Mouse (Mus musculus): ENCODE data around the gene Rpl36al. TPM values are rescaled to one million over a fixed set of nuclear protein-coding genes. Genes with fewer than 3 reads are reported as not detected.

The Rpl36al gene
- polyA plus RNA-seq, 1 experiment from 2014 or later = 436 TPM

DNA sequence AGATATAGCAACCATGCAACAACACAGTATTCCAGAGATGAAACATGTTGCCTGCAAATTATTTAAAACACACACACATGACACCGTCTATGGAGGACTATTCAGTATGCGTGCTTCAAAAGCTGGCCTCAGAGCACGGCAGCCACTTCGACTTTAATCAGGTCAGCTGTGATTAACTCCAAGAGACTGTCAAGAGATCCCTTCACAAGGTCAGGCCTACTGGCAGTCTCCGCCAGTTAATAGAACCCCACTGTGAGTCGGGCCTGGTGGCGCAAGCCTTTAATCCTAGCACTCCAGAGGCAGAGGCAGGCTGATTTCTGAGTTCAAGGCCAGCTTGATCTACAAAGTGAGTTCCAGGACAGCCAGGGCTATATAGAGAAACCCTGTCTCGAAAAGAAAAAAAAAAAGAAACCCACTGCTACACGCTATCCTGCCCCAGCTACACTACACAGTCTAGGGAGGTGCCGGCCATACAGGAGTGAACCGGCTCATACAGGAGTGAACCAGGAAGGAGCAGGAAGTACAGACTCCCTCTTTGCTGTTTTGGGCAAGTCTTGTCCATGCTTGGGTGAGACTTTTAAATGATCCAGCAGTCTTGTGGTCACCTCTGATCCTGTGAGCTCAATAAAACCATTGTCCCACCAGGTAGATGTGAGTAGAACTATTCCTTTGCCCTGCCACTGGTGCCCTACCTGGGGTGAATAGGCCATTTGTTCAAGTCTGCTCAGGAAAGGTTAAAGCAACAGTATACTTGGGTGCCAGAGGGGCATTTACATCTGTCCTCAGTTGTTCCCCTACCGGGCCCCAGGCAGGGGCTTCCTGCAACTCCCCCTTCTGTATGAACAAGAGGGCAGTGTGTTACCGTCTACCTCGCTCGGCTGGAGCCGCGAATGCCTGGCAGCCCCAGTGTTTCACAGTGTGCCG lies 26.4 kb upstream of the Rpl36al start:
- Histone ChIP-seq H3K9me3 (replicated peaks) (no peaks in the 10 kb centered on the region), H3K36me3 (replicated peaks) (peaks cover 92% of the 10 kb centered on the region), H3K4me3 (replicated peaks) (no peak overlapping the region), H3K4me1 (replicated peaks) (no peaks in the 10 kb centered on the region), H3K4me2 (no peak overlapping the region), H3K9ac (no peak overlapping the region), H3K27me3 (no peaks in the 10 kb centered on the region), H3K27ac (replicated peaks) (no peak overlapping the region)
- ATAC-seq (ENCODE audit: insufficient read depth) = no peak
- 87% methylated on average over 18 of the region's 18 CpGs for WGBS (ENCODE audit: insufficient replicate concordance)

DNA sequence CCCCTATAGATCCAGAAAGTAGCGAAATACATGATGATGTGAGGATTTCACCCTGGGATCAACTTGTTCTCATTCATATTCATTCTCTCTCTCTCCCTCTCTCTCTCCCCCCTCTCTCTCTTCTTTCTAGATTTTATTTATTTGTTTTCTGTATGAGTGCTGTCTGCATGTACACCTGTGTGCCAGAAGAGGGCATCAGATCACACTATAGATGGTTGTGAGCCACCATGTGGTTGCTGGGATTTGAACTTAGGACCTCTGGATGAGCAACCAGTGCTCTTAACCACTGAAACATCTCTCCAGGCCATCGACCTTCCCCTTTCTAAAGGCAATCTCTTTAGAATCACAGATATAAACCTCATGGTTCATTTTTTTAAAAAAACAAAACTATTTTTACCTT lies 24.6 kb upstream of the Rpl36al start:
- peaks cover 84% of the 10 kb centered on the region for H3K36me3 ChIP-seq (replicated peaks)
- 71% methylated on average over 2 of the region's 2 CpGs for WGBS (ENCODE audit: insufficient replicate concordance)
- ATAC-seq (ENCODE audit: insufficient read depth) = no peak

DNA sequence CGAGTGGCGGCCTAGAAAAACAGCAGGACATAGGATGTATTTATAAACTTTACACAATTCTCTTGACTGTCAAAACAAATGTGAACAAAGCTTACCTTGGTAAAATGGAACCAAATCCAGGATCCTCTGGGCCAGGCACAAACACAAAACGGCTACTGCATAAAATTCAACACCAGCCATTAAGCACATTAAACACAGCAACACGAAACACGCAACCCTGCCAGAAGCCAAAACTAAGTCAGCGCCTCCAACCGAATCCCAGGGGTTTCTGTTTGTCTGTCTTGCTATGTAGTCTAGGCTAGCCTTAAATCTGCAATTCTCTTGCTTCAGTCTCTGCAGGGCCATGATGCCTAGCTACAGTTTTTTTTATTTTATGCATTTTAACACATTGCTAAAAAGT lies 24.0 kb upstream of the Rpl36al start:
- H3K4me2 ChIP-seq = no peak overlapping the region
- H3K36me3 ChIP-seq (replicated peaks) = peaks cover 85% of the 10 kb centered on the region
- WGBS (ENCODE audit: insufficient replicate concordance) = 88% methylated on average over 7 of the region's 7 CpGs

More for the DNA sequence above, 24.6 kb upstream of the Rpl36al start:
- Histone ChIP-seq H3K4me1 (replicated peaks) (no peaks in the 10 kb centered on the region), H3K27ac (replicated peaks) (no peak overlapping the region), H3K9me3 (replicated peaks) (no peaks in the 10 kb centered on the region), H3K4me2 (no peak overlapping the region), H3K4me3 (replicated peaks) (no peak overlapping the region), H3K27me3 (no peaks in the 10 kb centered on the region), H3K9ac (no peak overlapping the region)

DNA sequence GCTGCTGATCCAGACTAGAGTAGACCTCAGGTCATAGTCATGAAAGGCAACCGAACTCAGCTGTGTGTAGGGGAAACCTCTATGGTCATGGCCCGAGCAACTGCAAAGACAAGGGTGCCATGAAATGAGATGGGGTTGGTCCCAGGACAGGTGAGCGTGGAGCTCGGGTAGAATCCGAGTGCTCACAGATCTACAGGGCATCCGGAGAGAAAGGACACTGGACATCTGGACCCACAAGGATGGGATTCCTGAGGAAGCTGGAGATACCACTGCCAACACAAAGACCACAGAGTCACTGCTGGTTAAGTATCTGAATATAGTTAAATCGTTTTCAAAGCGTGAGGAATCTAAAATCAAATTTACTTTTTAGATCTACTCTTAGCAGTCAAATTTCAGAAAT lies 23.5 kb upstream of the Rpl36al start:
- Histone ChIP-seq H3K27me3 (no peaks in the 10 kb centered on the region), H3K9ac (no peak overlapping the region), H3K4me2 (no peak overlapping the region), H3K36me3 (replicated peaks) (peaks cover 85% of the 10 kb centered on the region), H3K4me1 (replicated peaks) (no peaks in the 10 kb centered on the region), H3K4me3 (replicated peaks) (no peak overlapping the region), H3K9me3 (replicated peaks) (no peaks in the 10 kb centered on the region), H3K27ac (replicated peaks) (no peak overlapping the region)
- WGBS (ENCODE audit: insufficient replicate concordance) = 85% methylated on average over 8 of the region's 8 CpGs
- no peak for ATAC-seq (ENCODE audit: insufficient read depth)

More for the DNA sequence above, 24.0 kb upstream of the Rpl36al start:
- no peak for ATAC-seq (ENCODE audit: insufficient read depth)
- Histone ChIP-seq H3K9me3 (replicated peaks) (no peaks in the 10 kb centered on the region), H3K27ac (replicated peaks) (no peak overlapping the region), H3K27me3 (no peaks in the 10 kb centered on the region), H3K4me3 (replicated peaks) (no peak overlapping the region), H3K9ac (no peak overlapping the region), H3K4me1 (replicated peaks) (no peaks in the 10 kb centered on the region)

DNA sequence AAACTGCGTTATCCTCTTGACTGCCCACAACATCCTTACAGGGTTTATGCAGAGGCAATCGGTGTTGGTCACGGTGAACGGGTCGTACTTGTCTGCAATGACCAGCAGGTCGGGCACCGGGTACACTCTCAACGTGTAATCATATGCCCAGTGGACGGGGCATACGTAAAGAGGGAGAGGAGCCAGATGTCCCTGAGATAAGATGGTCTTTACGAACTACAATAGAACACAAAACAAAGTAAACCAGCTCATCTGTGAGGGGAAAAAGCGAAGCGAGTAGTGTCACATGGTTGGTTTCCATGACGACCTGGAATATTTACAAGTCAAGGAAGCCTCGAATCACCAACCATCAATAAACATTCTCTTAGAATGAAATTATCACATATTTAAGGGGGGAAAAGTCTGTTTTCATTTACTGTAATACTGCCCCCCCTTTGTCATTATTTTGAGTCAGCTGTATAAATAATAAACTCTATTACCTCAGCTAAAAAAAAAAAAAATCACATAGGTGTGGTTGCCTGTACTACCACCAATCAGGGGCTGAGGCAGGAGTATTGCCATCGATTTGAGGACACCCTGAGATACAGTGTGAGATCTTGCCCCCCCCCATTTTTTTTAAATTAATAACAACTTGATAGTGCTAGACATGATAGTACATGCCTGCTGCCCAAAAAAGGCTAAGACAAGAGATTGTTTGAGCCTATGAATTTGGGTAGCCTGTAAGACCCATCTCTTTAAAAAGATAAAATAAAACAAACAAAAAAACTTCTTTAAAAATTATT lies 20.4 kb upstream of the Rpl36al start, which contains the start of gene Gm49384:
TSS of gene Gm49384 (minus strand) at position 216 of the 782 bp plus-strand sequence.
- no peak for ATAC-seq (ENCODE audit: insufficient read depth)
- H3K4me1 ChIP-seq (replicated peaks) = peaks cover 8% of the 10 kb centered on the region
- no peak within 1 kb of the TSS for H3K9ac ChIP-seq
- H3K27ac ChIP-seq (replicated peaks) = no peak within 1 kb of the TSS
- no peaks in the 10 kb centered on the region for H3K9me3 ChIP-seq (replicated peaks)
- peaks cover 78% of the 10 kb centered on the region for H3K36me3 ChIP-seq (replicated peaks)
- WGBS (ENCODE audit: insufficient replicate concordance) = 80% methylated on average over 16 of the region's 16 CpGs
- H3K27me3 ChIP-seq = no peaks in the 10 kb centered on the region
- no peak within 1 kb of the TSS for H3K4me2 ChIP-seq
- no peak within 1 kb of the TSS for H3K4me3 ChIP-seq (replicated peaks)

DNA sequence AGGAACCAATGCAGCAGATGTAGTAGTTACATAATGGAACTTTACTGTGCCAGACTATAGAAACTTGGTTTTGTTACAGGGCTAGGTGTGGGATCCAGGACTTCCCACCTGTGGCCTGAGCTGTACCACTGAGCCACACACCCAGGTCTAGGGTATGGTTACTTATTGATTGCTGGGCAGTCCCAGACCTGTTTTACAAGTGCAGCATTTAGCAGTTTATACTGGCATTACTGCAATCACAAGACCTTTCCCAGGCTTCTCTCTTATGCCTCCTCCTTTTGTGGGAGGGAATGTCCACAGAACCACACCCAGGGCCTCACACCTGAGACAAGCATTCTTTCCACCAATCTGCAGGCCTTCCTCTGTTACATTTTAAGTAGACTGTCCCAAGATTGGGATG lies 15.1 kb upstream of the Rpl36al start:
- Histone ChIP-seq H3K9ac (no peak overlapping the region), H3K27me3 (no peaks in the 10 kb centered on the region), H3K4me3 (replicated peaks) (peak overlapping the region; percentile 99), H3K27ac (replicated peaks) (no peak overlapping the region), H3K36me3 (replicated peaks) (peaks cover 41% of the 10 kb centered on the region), H3K4me1 (replicated peaks) (peaks cover 28% of the 10 kb centered on the region), H3K9me3 (replicated peaks) (no peaks in the 10 kb centered on the region), H3K4me2 (peak overlapping the region; percentile 99)
- no peak for ATAC-seq (ENCODE audit: insufficient read depth)

DNA sequence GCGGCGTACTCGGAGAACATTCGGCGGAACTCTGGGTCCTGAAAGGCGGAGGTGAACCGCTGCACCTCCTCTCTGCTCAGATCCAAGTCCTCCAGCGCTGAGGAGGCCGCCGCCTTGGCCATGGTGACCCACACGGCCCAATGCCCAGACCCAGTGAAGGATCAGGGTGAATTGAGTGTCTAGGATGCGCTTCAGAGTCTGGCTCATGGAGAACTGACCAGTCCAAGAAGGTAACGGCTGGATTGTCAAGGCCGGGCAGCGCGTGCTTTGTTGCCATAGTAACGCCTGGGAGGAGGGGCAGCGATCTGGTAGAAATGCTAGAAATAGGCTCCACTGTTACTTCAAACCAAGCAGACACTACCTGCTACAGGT lies 14.3 kb upstream of the Rpl36al start, which contains the start of gene Dnaaf2:
TSS of gene Dnaaf2 (minus strand) at position 266 of the 372 bp plus-strand sequence.
- ATAC-seq (ENCODE audit: insufficient read depth) = peak; percentile 27
- no peaks in the 10 kb centered on the region for H3K27me3 ChIP-seq
- peak within 1 kb of the TSS; percentile 83 for H3K27ac ChIP-seq (replicated peaks)
- H3K4me3 ChIP-seq (replicated peaks) = peak within 1 kb of the TSS; percentile 99
- H3K4me2 ChIP-seq = peak within 1 kb of the TSS; percentile 99
- peaks cover 37% of the 10 kb centered on the region for H3K36me3 ChIP-seq (replicated peaks)
- peaks cover 33% of the 10 kb centered on the region for H3K4me1 ChIP-seq (replicated peaks)
- WGBS (ENCODE audit: insufficient replicate concordance) = under 1% methylated on average over 18 of the region's 18 CpGs
- peak within 1 kb of the TSS; percentile 96 for H3K9ac ChIP-seq
- H3K9me3 ChIP-seq (replicated peaks) = no peaks in the 10 kb centered on the region

DNA sequence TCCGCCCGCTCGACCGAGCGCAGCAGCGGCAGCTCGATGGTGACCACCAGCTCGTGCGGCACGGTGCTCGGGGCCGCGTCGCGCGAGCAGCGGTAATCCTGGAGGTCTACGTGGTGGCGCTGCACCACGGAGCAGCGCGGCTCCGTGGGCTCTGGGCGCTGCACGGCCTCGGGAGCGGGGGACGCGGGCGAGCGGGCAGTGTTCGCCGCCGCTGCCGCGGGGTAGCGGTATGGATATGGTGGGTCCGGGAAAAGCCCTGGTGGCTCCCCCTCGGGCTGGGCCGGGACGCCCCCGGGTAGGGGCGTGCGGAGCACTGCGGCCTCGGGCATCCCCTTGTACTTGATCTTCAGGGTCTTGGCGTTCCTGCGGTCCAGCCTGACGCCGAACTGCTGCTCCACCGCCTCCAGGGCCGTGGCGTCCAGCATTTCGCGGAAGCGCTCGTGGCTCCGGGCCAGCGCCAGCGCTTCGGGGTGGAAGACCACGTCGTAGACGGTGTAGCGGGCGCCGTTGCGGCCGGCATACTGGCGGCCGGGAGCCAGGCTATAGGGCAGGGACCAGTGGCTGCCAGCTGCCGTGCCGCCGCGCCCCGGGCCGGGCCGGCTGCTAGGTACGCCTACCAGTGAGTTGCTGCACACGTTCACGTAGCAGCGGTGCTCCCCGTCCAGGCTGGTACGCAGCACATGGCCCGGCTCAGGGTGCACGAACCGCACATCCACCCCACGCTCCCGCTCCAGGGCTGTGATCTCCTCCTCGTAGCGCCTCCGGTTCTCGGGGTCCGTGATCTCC lies 13.7 kb upstream of the Rpl36al start:
- peaks cover 36% of the 10 kb centered on the region for H3K4me1 ChIP-seq (replicated peaks)
- no peaks in the 10 kb centered on the region for H3K27me3 ChIP-seq
- peaks cover 36% of the 10 kb centered on the region for H3K36me3 ChIP-seq (replicated peaks)
- peak overlapping the region; percentile 99 for H3K4me2 ChIP-seq
- under 1% methylated on average over 94 of the region's 94 CpGs for WGBS (ENCODE audit: insufficient replicate concordance)
- peak; percentile 81 for ATAC-seq (ENCODE audit: insufficient read depth)
- peak overlapping the region; percentile 96 for H3K9ac ChIP-seq
- peak overlapping the region; percentile 99 for H3K4me3 ChIP-seq (replicated peaks)
- peak overlapping the region; percentile 83 for H3K27ac ChIP-seq (replicated peaks)
- no peaks in the 10 kb centered on the region for H3K9me3 ChIP-seq (replicated peaks)

DNA sequence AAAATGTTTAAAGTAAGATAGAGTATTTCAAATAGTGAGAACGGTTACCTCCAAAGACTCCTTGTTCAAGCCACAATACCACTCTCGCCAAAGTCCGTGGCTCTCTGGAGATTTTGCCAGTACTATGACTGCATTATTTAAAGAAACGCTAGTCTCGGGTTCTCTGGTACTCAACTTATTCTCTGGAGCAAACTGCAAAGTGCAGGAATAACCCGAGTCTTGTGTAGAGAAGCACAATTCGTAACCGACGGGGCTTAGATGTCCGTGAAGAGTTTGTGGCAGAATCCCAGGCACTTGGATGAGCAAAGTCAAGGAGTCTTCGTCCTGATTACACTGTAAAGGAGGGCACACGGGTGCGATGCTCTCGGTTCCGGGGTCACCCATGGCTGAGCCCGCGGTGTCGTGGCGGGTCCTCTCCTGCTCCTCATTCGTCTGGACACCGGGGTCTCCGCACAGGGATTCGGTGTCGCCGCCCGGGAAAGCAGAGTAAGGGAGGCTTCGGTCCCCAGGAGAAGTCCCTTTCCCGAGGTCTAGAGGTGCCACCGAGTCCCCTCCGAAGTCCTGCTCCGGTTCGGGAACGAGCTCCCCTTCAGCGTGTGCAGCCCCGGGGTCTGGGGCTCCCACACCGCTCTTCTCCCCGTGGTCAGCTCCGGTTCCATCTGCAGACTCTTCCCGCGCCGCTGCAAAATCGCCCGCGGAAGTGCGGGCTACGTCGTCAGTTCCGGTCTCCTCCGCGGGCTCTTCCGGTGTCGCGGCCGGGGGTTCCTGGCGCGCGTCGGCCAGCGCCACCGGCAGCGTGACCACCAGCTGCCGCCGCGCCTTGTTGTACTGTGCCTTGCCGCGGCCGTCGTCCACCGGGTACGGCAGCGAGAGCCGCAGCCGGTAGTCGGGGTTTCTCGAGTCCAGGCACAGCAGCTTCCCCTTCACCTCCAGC lies 12.8 kb upstream of the Rpl36al start, which contains the start of gene Gm49383:
TSS of gene Gm49383 (minus strand) at position 661 of the 934 bp plus-strand sequence.
- WGBS (ENCODE audit: insufficient replicate concordance) = under 1% methylated on average over 75 of the region's 75 CpGs
- Histone ChIP-seq H3K27me3 (no peaks in the 10 kb centered on the region), H3K9me3 (replicated peaks) (no peaks in the 10 kb centered on the region), H3K4me3 (replicated peaks) (peak within 1 kb of the TSS; percentile 99), H3K9ac (peak within 1 kb of the TSS; percentile 96), H3K4me2 (peak within 1 kb of the TSS; percentile 99), H3K27ac (replicated peaks) (peak within 1 kb of the TSS; percentile 83), H3K36me3 (replicated peaks) (peaks cover 36% of the 10 kb centered on the region), H3K4me1 (replicated peaks) (peaks cover 37% of the 10 kb centered on the region)
- peak; percentile 72 for ATAC-seq (ENCODE audit: insufficient read depth)

DNA sequence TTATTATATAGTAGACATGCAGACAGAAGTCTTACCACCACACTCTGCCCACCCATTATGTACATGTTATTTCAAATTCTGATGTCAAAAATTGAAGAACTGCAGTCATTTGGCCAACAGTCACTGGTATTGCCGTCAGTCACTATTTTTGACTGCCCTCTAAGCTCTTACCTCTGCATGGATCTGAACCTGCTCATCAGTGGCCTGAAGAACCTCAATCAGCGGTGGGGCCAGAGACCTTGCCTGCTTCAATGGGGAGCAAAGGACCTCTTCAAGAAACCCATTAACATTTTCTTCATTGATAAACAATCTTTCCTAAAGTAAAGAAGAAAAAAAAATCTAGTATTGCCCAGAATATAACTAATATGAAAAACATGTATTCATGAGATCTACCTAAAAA lies 8.8 kb upstream of the Rpl36al start:
- no peaks in the 10 kb centered on the region for H3K9me3 ChIP-seq (replicated peaks)
- H3K4me2 ChIP-seq = no peak overlapping the region
- H3K27ac ChIP-seq (replicated peaks) = no peak overlapping the region
- peaks cover 20% of the 10 kb centered on the region for H3K4me1 ChIP-seq (replicated peaks)
- ATAC-seq (ENCODE audit: insufficient read depth) = no peak
- H3K9ac ChIP-seq = no peak overlapping the region
- no peaks in the 10 kb centered on the region for H3K27me3 ChIP-seq
- no peak overlapping the region for H3K4me3 ChIP-seq (replicated peaks)
- H3K36me3 ChIP-seq (replicated peaks) = peaks cover 48% of the 10 kb centered on the region
- WGBS (ENCODE audit: insufficient replicate concordance) = 83% methylated on average over 2 of the region's 2 CpGs
